Mouse (Mus musculus): ENCODE data around the gene Spint1. TPM values are rescaled to one million over a fixed set of nuclear protein-coding genes. Genes with fewer than 3 reads are reported as not detected.

The Spint1 gene
- total and polyA plus RNA-seq, 3 experiments: 0.55 TPM; not detected in 2

- Histone ChIP-seq H3K4me1 (ENCODE audit: insufficient read depth, low read depth, low read length) (peaks cover 23% of the 10 kb centered on the region), H3K4me3 (ENCODE audit: low read depth, low read length) (peak overlapping the region; percentile 87), H3K9me3 (replicated peaks) (no peaks in the 10 kb centered on the region), H3K36me3 (replicated peaks) (peaks cover 45% of the 10 kb centered on the region), H3K27me3 (ENCODE audit: insufficient read depth, low read length) (no peaks in the 10 kb centered on the region)
- ATAC-seq (ENCODE audit: extremely low read depth, insufficient number of reproducible peaks, low FRiP score, poor library complexity, severe bottlenecking) (no peak; the same call in 1 of the 2 replicates), DNase-seq (ENCODE audit: low spot score) (no peak)
- no peak for TF ChIP-seq GATA2 (IDR thresholded peaks at IDR 0.05; ENCODE audit: borderline replicate concordance, low read depth, low read length)
- TF ChIP-seq POLR2AphosphoS5 (IDR thresholded peaks at IDR 0.05; ENCODE audit: insufficient replicate concordance, low read depth, low read length): no peak
- no peak for TF ChIP-seq CTCF (IDR thresholded peaks at IDR 0.05; ENCODE audit: low read depth, low read length)
- TF ChIP-seq GATA1 (IDR thresholded peaks at IDR 0.05; ENCODE audit: borderline replicate concordance, low read length): no peak
- TF ChIP-seq TAL1 (conservative IDR thresholded peaks at IDR 0.05; ENCODE audit: low read depth, low read length): no peak
Measured at GRCm38 (mm10) chr2:119209176-119209507, 28.0 kb upstream of the Spint1 start.

- no peak for TF ChIP-seq GATA1 (IDR thresholded peaks at IDR 0.05; ENCODE audit: borderline replicate concordance, low read length)
- TF ChIP-seq POLR2AphosphoS5 (IDR thresholded peaks at IDR 0.05; ENCODE audit: insufficient replicate concordance, low read depth, low read length): no peak
- no peak for TF ChIP-seq CTCF (IDR thresholded peaks at IDR 0.05; ENCODE audit: low read depth, low read length)
- no peak for TF ChIP-seq TAL1 (conservative IDR thresholded peaks at IDR 0.05; ENCODE audit: low read depth, low read length)
- TF ChIP-seq GATA2 (IDR thresholded peaks at IDR 0.05; ENCODE audit: borderline replicate concordance, low read depth, low read length): no peak
- no peak for ATAC-seq (ENCODE audit: extremely low read depth, insufficient number of reproducible peaks, low FRiP score, poor library complexity, severe bottlenecking)
- Histone ChIP-seq H3K27me3 (ENCODE audit: insufficient read depth, low read length) (peaks cover 36% of the 10 kb centered on the region), H3K36me3 (replicated peaks) (no peaks in the 10 kb centered on the region), H3K4me3 (ENCODE audit: low read depth, low read length) (no peak within 1 kb of the TSS), H3K9me3 (replicated peaks) (no peaks in the 10 kb centered on the region), H3K4me1 (ENCODE audit: insufficient read depth, low read depth, low read length) (peaks cover 2% of the 10 kb centered on the region; the same call in 1 of the 2 replicates)
- no peak for DNase-seq (ENCODE audit: low spot score)
Measured at GRCm38 (mm10) chr2:119229775-119230704, 7.1 kb upstream of the Spint1 start, which contains the start of gene Ppp1r14d. Gene Ppp1r14d (minus strand): TSS chr2:119229906.

- ATAC-seq (ENCODE audit: extremely low read depth, insufficient number of reproducible peaks, low FRiP score, poor library complexity, severe bottlenecking) (no peak), DNase-seq (ENCODE audit: low spot score) (no peak)
- H3K4me3 ChIP-seq (ENCODE audit: low read depth, low read length): no peak overlapping the region
- no peaks in the 10 kb centered on the region for H3K9me3 ChIP-seq (replicated peaks)
- H3K4me1 ChIP-seq (ENCODE audit: insufficient read depth, low read depth, low read length): peaks cover 2% of the 10 kb centered on the region
- TF ChIP-seq POLR2AphosphoS5 (IDR thresholded peaks at IDR 0.05; ENCODE audit: insufficient replicate concordance, low read depth, low read length) (no peak), GATA1 (IDR thresholded peaks at IDR 0.05; ENCODE audit: borderline replicate concordance, low read length) (no peak), TAL1 (conservative IDR thresholded peaks at IDR 0.05; ENCODE audit: low read depth, low read length) (no peak), GATA2 (IDR thresholded peaks at IDR 0.05; ENCODE audit: borderline replicate concordance, low read depth, low read length) (no peak), CTCF (IDR thresholded peaks at IDR 0.05; ENCODE audit: low read depth, low read length) (no peak)
- no peaks in the 10 kb centered on the region for H3K36me3 ChIP-seq (replicated peaks)
- peaks cover 51% of the 10 kb centered on the region for H3K27me3 ChIP-seq (ENCODE audit: insufficient read depth, low read length)
Measured at GRCm38 (mm10) chr2:119236682-119237209, 416 bp upstream of the Spint1 start.

- TF ChIP-seq TAL1 (conservative IDR thresholded peaks at IDR 0.05; ENCODE audit: low read depth, low read length) (no peak), GATA1 (IDR thresholded peaks at IDR 0.05; ENCODE audit: borderline replicate concordance, low read length) (no peak), GATA2 (IDR thresholded peaks at IDR 0.05; ENCODE audit: borderline replicate concordance, low read depth, low read length) (no peak), CTCF (IDR thresholded peaks at IDR 0.05; ENCODE audit: low read depth, low read length) (no peak), POLR2AphosphoS5 (IDR thresholded peaks at IDR 0.05; ENCODE audit: insufficient replicate concordance, low read depth, low read length) (no peak)
- H3K4me1 ChIP-seq (ENCODE audit: insufficient read depth, low read depth, low read length): peaks cover 2% of the 10 kb centered on the region
- ATAC-seq (ENCODE audit: extremely low read depth, insufficient number of reproducible peaks, low FRiP score, poor library complexity, severe bottlenecking) (no peak), DNase-seq (ENCODE audit: low spot score) (no peak)
- H3K27me3 ChIP-seq (ENCODE audit: insufficient read depth, low read length): peaks cover 58% of the 10 kb centered on the region
- H3K4me3 ChIP-seq (ENCODE audit: low read depth, low read length): no peak overlapping the region
- H3K9me3 ChIP-seq (replicated peaks): no peaks in the 10 kb centered on the region
- no peaks in the 10 kb centered on the region for H3K36me3 ChIP-seq (replicated peaks)
Measured at GRCm38 (mm10) chr2:119237871-119238220, 684 bp downstream of the Spint1 start.

GRCm38 (mm10) chr2:119238671-119239070 lies 1.5 kb downstream of the Spint1 start:
- Histone ChIP-seq H3K4me1 (ENCODE audit: insufficient read depth, low read depth, low read length) (no peaks in the 10 kb centered on the region; the same call in 1 of the 2 replicates), H3K27me3 (ENCODE audit: insufficient read depth, low read length) (peaks cover 56% of the 10 kb centered on the region), H3K4me3 (ENCODE audit: low read depth, low read length) (no peak overlapping the region), H3K9me3 (replicated peaks) (no peaks in the 10 kb centered on the region), H3K36me3 (replicated peaks) (no peaks in the 10 kb centered on the region)
- DNase-seq (ENCODE audit: low spot score): no peak
- ATAC-seq (ENCODE audit: extremely low read depth, insufficient number of reproducible peaks, low FRiP score, poor library complexity, severe bottlenecking): no peak
- TF ChIP-seq GATA2 (IDR thresholded peaks at IDR 0.05; ENCODE audit: borderline replicate concordance, low read depth, low read length): no peak
- no peak for TF ChIP-seq CTCF (IDR thresholded peaks at IDR 0.05; ENCODE audit: low read depth, low read length)
- no peak for TF ChIP-seq GATA1 (IDR thresholded peaks at IDR 0.05; ENCODE audit: borderline replicate concordance, low read length)
- TF ChIP-seq POLR2AphosphoS5 (IDR thresholded peaks at IDR 0.05; ENCODE audit: insufficient replicate concordance, low read depth, low read length): no peak
- TF ChIP-seq TAL1 (conservative IDR thresholded peaks at IDR 0.05; ENCODE audit: low read depth, low read length): no peak
